Mouse (Mus musculus): ENCODE data around the gene Borcs6. TPM values are rescaled to one million over a fixed set of nuclear protein-coding genes. Genes with fewer than 3 reads are reported as not detected.

The Borcs6 gene
- polyA plus RNA-seq, 1 experiment from 2014 or later: 16.3 TPM

DNA sequence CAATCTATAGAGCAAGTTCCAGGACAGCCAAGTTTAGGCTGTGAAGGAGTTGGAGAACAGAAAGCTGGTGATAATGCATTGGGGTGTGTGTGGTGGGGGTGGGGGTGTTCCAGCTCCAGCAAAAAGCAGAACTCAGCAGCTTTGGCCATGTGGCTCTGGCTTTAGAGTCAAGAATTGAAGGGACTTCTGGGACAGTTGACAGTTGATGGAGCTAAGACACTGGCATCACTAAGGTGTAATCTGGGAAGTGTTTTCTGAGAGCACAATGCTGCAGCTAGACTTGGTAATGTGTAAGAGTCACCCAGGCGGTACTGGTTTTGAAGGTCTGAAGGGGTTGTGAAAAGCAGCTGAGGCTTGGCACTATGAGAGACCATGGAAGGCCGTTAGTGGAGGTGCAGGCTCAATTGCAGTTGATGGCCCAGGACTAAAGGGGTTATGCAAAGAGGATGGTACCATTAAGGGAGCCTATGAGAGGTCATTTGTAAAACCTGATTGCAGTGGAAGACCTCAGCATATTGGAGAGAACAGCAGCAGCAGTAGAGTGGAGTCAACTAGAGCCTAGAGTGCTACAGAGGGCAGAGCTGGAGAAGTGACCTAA lies 6.6 kb upstream of the Borcs6 start:
- H3K9me3 ChIP-seq: no peaks in the 10 kb centered on the region
- H3K27ac ChIP-seq (replicated peaks): no peak overlapping the region
- H3K4me1 ChIP-seq: peaks cover 15% of the 10 kb centered on the region
- WGBS: 94% methylated on average over 2 of the region's 2 CpGs
- no peaks in the 10 kb centered on the region for H3K27me3 ChIP-seq
- peaks cover 48% of the 10 kb centered on the region for H3K36me3 ChIP-seq
- no peak for ATAC-seq (ENCODE audit: low FRiP score, low read depth)
- H3K9ac ChIP-seq (replicated peaks): no peak overlapping the region
- H3K4me2 ChIP-seq (replicated peaks): no peak overlapping the region
- no peak overlapping the region for H3K4me3 ChIP-seq

DNA sequence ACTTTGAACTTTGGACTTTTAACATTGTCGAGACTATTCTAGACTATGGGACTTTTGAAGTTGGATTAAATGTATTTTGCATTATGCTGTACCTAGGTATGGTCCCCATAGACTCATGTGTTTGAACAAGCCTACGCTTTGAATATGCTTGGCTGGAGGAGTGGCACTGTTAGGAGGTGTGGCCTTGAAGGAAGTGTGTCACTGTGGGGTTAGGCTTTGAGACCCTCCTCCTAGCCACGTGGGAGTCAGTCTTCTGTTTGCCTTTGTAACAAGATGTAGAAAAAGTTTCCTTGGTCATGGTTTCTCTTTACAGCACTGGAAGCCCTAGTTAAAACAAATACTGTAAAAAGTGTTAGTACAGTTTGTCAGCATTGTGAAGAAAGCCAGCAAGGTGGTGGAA lies 5.7 kb upstream of the Borcs6 start:
- Histone ChIP-seq H3K4me2 (replicated peaks) (no peak overlapping the region), H3K4me3 (no peak overlapping the region), H3K27ac (replicated peaks) (no peak overlapping the region), H3K9me3 (no peaks in the 10 kb centered on the region), H3K36me3 (peaks cover 39% of the 10 kb centered on the region), H3K27me3 (no peaks in the 10 kb centered on the region), H3K9ac (replicated peaks) (no peak overlapping the region), H3K4me1 (peaks cover 14% of the 10 kb centered on the region)
- no peak for ATAC-seq (ENCODE audit: low FRiP score, low read depth)
- WGBS: 83% methylated on average over 3 of the region's 3 CpGs

DNA sequence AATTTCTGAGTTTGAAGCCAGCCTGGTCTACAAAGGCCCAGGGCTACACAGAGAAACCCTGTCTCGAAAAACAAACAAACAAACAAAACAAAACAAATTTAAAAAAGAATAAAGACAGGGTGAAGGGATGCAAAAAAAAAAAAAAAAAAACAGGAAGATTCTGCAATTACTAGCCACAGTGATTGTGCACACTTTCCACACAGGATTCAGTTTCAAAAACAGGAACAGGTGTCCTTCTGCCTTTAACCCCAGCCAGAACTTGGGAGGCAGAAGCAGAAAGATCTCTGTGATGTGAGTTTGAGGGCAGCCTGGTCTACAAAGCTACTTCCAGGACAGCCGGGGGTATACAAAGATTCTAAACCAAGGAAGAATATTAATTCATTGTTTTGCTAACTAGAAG lies 1.3 kb upstream of the Borcs6 start:
- Histone ChIP-seq H3K9me3 (no peaks in the 10 kb centered on the region), H3K27ac (replicated peaks) (peak overlapping the region; percentile 81)
- WGBS: 70% methylated on average over 2 of the region's 2 CpGs

DNA sequence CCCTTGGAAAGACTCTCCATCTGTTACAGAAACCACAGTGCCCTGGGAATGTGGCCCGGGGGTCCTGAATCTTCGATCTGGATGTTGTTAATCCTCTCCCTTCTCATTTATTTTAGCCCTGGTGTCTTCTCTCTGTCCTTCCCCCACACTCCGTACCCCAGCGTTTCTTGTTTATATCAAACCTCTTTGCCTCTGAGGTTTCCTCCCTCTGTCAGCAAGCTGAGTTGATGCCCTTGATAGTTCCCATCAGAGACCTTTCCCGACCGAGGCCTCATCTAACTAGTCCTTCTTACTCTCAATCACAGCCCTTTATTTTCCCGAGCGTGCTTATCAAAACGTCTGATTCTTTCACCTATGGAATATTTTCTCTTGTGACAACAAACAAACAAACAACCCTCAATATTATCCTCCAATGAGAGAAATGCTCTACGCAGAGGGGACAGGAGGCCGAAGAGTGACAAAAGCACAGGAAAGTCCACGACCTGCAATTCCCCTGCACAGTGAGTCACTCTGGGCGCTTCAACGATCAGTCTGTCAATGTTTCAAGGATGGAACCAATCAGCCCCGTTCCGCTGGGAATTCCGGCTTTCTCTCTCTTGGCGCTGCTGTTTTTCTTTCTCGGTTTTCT lies 674 bp upstream of the Borcs6 start:
- peaks cover 21% of the 10 kb centered on the region for H3K4me1 ChIP-seq
- H3K4me3 ChIP-seq: peak overlapping the region; percentile 85
- peak overlapping the region; percentile 93 for H3K4me2 ChIP-seq (replicated peaks)
- H3K27me3 ChIP-seq: peaks cover 7% of the 10 kb centered on the region; the same call in 1 of the 2 replicates
- ATAC-seq (ENCODE audit: low FRiP score, low read depth): peak; percentile 10; the same call in 1 of the 2 replicates
- H3K36me3 ChIP-seq: peaks cover 5% of the 10 kb centered on the region
- peak overlapping the region; percentile 65 for H3K9ac ChIP-seq (replicated peaks)
- peak overlapping the region; percentile 81 for H3K27ac ChIP-seq (replicated peaks)
- under 1% methylated on average over 19 of the region's 19 CpGs for WGBS
- H3K9me3 ChIP-seq: no peaks in the 10 kb centered on the region

More for the DNA sequence above, 1.3 kb upstream of the Borcs6 start:
- peaks cover 11% of the 10 kb centered on the region for H3K36me3 ChIP-seq
- H3K4me3 ChIP-seq: peak overlapping the region; percentile 85
- no peak for ATAC-seq (ENCODE audit: low FRiP score, low read depth)
- peaks cover 7% of the 10 kb centered on the region; the same call in 1 of the 2 replicates for H3K27me3 ChIP-seq
- peak overlapping the region; percentile 65 for H3K9ac ChIP-seq (replicated peaks)
- H3K4me2 ChIP-seq (replicated peaks): peak overlapping the region; percentile 93
- H3K4me1 ChIP-seq: peaks cover 21% of the 10 kb centered on the region

DNA sequence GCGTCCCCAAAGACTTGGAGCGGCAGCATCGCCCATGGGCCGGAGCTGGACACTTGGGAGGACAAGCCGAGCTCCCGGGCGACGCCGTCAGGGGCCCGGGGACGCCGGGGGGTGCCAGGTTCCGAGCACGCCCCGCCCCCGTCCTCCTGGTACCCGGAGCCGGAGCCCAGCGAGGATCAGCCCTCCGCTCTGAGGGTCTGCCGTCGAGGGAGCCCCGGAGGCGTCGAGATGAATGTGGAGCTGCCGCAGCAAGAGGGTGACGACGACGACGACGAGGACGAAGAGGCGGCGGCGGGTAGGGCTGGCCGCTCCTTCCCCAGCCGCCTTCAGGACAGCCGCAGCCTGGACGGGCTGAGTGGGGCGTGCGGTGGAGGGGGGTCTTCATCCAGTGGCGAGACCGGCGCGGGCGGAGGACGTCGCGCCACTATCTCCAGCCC lies 476 bp downstream of the Borcs6 start:
- Histone ChIP-seq H3K27me3 (peaks cover 7% of the 10 kb centered on the region; the same call in 1 of the 2 replicates), H3K27ac (replicated peaks) (peak overlapping the region; percentile 92), H3K4me2 (replicated peaks) (peak overlapping the region; percentile 93), H3K4me1 (peaks cover 29% of the 10 kb centered on the region), H3K9ac (replicated peaks) (peak overlapping the region; percentile 87), H3K9me3 (no peaks in the 10 kb centered on the region), H3K36me3 (no peaks in the 10 kb centered on the region), H3K4me3 (peak overlapping the region; percentile 85)
- under 1% methylated on average over 39 of the region's 49 CpGs for WGBS
- peak; percentile 3; the same call in 1 of the 2 replicates for ATAC-seq (ENCODE audit: low FRiP score, low read depth)

DNA sequence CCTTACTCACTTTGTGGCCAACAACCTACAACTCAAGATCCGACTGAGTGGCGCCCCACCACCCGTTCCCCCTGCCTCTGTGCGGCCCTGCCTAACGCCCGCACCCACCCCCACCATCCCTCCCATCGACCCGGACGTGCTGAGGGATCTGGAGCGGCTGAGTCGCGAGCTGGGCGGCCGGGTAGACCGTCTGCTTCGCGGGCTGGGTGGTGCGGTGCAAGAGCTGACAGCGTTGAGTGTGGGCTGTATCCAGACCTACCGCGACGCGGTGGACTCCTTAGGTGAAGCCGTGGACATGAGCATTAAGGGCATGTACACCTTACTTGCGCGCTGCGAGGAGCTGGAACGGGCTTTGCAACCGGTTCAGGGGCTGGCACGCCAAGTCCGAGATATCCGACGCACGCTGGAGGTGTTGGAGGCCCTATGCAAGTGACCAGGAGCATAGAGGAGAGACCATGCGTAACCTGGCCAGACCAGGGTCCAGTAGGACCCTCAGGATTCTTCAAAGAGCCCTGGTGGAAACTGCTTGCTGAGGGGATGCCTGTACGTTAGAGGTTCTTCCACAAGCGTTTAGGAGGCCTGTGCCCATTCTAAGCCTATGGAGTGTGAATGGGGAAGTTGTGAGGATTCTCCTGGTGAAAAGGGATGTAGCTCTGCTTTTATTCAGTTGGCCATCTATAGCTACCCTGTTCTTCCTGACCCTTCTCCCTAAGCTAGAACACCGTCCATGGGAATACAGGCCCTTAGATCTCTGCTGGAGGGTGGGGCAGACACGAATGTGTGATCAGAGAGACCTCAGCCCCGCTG lies 1.1 kb downstream of the Borcs6 start:
- H3K4me3 ChIP-seq: peak overlapping the region; percentile 85
- peaks cover 8% of the 10 kb centered on the region; the same call in 1 of the 2 replicates for H3K27me3 ChIP-seq
- H3K27ac ChIP-seq (replicated peaks): peak overlapping the region; percentile 92
- H3K4me2 ChIP-seq (replicated peaks): peak overlapping the region; percentile 93
- ATAC-seq (ENCODE audit: low FRiP score, low read depth): no peak
- no peaks in the 10 kb centered on the region for H3K36me3 ChIP-seq
- peak overlapping the region; percentile 87 for H3K9ac ChIP-seq (replicated peaks)
- 1% methylated on average over 40 of the region's 40 CpGs for WGBS
- no peaks in the 10 kb centered on the region for H3K9me3 ChIP-seq
- peaks cover 29% of the 10 kb centered on the region for H3K4me1 ChIP-seq

DNA sequence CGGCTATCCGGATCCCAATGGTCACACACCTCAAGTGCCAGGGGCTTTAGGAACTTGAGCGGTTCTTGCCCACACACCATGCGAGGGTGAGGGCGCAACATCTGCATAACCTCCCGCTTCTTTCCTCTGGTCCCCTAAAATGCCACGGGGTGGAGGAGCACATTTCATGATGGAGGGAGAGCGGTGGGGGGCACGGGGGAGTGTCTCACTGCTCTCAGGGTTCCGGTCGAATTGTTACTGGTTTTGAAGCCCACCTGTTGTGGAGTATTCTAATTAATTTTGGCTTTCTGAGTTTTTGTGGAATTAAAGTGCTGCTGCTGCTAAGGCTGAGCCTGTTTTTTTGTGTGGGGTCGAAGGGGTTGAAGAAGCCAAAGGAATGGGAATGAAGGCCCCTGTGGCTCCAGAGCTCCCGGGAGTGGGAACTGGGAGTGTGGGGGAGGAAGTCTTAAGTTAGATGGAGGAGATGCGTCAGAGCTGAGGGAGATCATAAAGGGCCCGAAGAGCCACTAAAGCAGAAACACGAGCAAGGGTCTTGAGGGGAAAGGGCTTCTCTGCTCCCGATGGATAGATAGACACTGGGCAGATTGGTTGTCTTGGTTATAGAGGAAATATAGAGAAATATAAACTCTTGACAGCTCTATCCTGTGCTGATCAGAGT lies 1.9 kb downstream of the Borcs6 start:
- no peak overlapping the region for H3K27ac ChIP-seq (replicated peaks)
- WGBS: 8% methylated on average over 17 of the region's 17 CpGs
- peaks cover 36% of the 10 kb centered on the region for H3K4me1 ChIP-seq
- peaks cover 14% of the 10 kb centered on the region for H3K27me3 ChIP-seq
- H3K36me3 ChIP-seq: no peaks in the 10 kb centered on the region
- H3K4me3 ChIP-seq: peak overlapping the region; percentile 85
- no peaks in the 10 kb centered on the region for H3K9me3 ChIP-seq
- ATAC-seq (ENCODE audit: low FRiP score, low read depth): no peak
- peak overlapping the region; percentile 93 for H3K4me2 ChIP-seq (replicated peaks)
- peak overlapping the region; percentile 87 for H3K9ac ChIP-seq (replicated peaks)

DNA sequence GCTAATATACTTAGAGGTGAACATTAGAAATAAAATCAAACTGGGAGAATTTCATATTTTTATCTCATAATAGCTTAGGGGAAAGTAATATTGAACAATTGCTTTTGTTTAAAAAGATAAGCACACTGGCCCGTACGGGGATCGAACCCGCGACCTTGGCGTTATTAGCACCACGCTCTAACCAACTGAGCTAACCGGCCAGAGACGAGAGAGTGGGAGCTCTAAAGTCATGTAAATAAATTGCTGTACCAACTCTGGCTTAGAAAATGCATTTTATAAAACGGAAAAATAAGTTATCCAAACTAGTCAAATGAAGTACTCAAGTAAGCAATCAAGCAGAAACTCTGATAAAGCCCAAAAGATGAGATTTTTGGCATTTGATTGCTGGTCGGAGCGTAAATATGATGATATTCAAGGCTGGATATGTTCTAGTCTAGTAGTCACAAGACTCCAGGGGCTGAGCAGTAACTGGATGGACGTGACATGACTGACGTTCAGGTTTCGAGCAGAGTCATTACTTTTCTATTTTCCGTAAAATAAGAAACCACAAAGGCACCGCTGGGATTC lies 2.8 kb downstream of the Borcs6 start:
- H3K9ac ChIP-seq (replicated peaks): no peak overlapping the region
- under 1% methylated on average over 17 of the region's 17 CpGs for WGBS
- peak overlapping the region; percentile 85 for H3K4me3 ChIP-seq
- H3K4me2 ChIP-seq (replicated peaks): peak overlapping the region; percentile 93
- ATAC-seq (ENCODE audit: low FRiP score, low read depth): no peak
- no peaks in the 10 kb centered on the region for H3K36me3 ChIP-seq
- no peaks in the 10 kb centered on the region for H3K9me3 ChIP-seq
- peaks cover 40% of the 10 kb centered on the region for H3K4me1 ChIP-seq
- H3K27me3 ChIP-seq: peaks cover 15% of the 10 kb centered on the region
- H3K27ac ChIP-seq (replicated peaks): no peak overlapping the region

DNA sequence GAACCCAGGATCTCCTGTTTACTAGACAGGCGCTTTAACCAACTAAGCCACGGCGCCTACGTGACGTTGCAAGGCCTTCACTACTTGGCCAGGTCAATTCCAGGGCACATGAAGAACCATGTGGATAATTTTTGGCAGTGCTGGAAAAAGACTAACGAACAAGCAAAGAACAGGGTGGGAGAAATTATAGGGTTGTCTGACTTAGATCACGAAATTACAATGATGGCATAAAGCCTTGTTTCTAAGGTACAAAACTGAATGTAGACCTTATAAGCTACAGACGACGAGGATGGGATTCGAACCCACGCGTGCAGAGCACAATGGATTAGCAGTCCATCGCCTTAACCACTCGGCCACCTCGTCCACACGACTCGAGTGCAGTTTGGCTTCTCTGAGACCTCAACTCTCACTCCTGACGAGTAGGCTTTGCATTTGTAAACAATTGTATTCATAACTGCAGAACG lies 3.3 kb downstream of the Borcs6 start:
- H3K4me1 ChIP-seq: peaks cover 40% of the 10 kb centered on the region
- H3K36me3 ChIP-seq: no peaks in the 10 kb centered on the region
- no peak for ATAC-seq (ENCODE audit: low FRiP score, low read depth)
- 0% methylated on average over 19 of the region's 19 CpGs for WGBS
- H3K9me3 ChIP-seq: no peaks in the 10 kb centered on the region
- peaks cover 15% of the 10 kb centered on the region for H3K27me3 ChIP-seq
- H3K4me2 ChIP-seq (replicated peaks): peak overlapping the region; percentile 66
- peak overlapping the region; percentile 66; the same call in 1 of the 2 replicates for H3K27ac ChIP-seq (replicated peaks)
- peak overlapping the region; percentile 70 for H3K4me3 ChIP-seq
- no peak overlapping the region for H3K9ac ChIP-seq (replicated peaks)

DNA sequence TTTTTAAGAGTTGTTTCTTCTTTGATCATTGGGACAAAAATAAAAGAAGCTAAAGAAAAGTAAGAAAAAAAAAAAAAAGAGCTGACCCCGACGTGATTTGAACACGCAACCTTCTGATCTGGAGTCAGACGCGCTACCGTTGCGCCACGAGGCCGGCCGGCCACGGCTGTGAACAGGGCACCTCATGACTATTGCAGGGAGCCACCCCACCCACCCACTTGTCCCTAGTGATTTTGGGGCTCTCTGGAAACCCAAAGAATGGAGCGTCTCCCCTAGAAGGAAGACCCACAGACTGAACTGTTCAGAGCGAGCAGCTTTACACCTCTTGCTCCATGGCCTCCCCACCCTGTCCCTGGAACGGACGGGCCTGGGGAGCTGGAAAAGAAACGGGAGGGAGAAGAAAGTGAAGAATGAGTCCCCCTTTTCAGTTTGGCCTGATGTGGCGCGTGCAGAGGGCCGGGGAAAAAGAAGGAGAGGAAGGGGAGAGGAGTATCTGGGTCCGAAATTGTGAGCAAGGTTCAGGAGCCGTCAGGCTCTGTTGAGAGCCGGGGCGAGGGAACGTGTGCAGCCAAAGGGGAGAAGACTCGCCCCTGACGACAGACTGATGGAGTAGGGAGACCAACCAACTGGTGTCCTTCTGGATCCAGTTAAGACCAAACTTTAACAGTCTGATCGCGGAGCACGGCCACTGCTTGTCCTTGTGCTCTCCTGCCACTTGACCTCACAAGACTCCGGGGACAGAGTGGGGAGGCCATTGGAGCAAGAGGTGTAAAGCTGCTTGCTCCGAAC lies 4.1 kb downstream of the Borcs6 start:
- Histone ChIP-seq H3K27ac (replicated peaks) (peak overlapping the region; percentile 71), H3K4me2 (replicated peaks) (peak overlapping the region; percentile 66), H3K36me3 (no peaks in the 10 kb centered on the region), H3K9me3 (no peaks in the 10 kb centered on the region), H3K4me1 (peaks cover 36% of the 10 kb centered on the region), H3K9ac (replicated peaks) (peak overlapping the region; percentile 67), H3K27me3 (peaks cover 15% of the 10 kb centered on the region), H3K4me3 (peak overlapping the region; percentile 70)
- peak; percentile 27; the same call in 1 of the 2 replicates for ATAC-seq (ENCODE audit: low FRiP score, low read depth)
- WGBS: under 1% methylated on average over 31 of the region's 31 CpGs

Data from midbrain, embryonic 12.5 days (tissue).